Mouse (Mus musculus): ENCODE data around the gene Gpc1.

GRCm38 (mm10) chr1:92849938-92850574, 18.6 kb downstream of the Gpc1 start:
- TF ChIP-seq TAL1 (IDR thresholded peaks at IDR 0.05; ENCODE audit: low read length) (no peak), GATA1 (IDR thresholded peaks at IDR 0.05; ENCODE audit: low read length) (no peak)
